Mouse (Mus musculus): ENCODE data around the gene Rspry1.

Gene Rspry1

GRCm38 (mm10) chr8:94706732-94707395, 105.1 kb downstream of the Rspry1 start:
- peaks cover 12% of the 10 kb centered on the region for H3K27me3 ChIP-seq (ENCODE audit: insufficient read depth, low read length)
- peaks cover 53% of the 10 kb centered on the region for H3K4me1 ChIP-seq (replicated peaks; ENCODE audit: low read depth, low read length)
- H3K36me3 ChIP-seq (ENCODE audit: insufficient read depth, low read length): no peaks in the 10 kb centered on the region
- TF ChIP-seq NANOG (IDR thresholded peaks at IDR 0.05; ENCODE audit: borderline replicate concordance, low read length): no peak
- no peak for TF ChIP-seq POU5F1 (IDR thresholded peaks at IDR 0.05; ENCODE audit: borderline replicate concordance, low read length)
- TF ChIP-seq CTCF (conservative IDR thresholded peaks at IDR 0.05; ENCODE audit: low read length): no peak
- no peak overlapping the region for H3K4me3 ChIP-seq (replicated peaks; ENCODE audit: low read length)
- no peaks in the 10 kb centered on the region for H3K9me3 ChIP-seq (ENCODE audit: low read length)
